Mouse (Mus musculus) thymus, postnatal 14 days (tissue): Measurements from ENCODE around the gene Ttbk1.

Experiments used
- DNase-seq: peaks from one replicate; pipeline ENCODE4 v3.0.0; 2021

The Ttbk1 gene

DNA sequence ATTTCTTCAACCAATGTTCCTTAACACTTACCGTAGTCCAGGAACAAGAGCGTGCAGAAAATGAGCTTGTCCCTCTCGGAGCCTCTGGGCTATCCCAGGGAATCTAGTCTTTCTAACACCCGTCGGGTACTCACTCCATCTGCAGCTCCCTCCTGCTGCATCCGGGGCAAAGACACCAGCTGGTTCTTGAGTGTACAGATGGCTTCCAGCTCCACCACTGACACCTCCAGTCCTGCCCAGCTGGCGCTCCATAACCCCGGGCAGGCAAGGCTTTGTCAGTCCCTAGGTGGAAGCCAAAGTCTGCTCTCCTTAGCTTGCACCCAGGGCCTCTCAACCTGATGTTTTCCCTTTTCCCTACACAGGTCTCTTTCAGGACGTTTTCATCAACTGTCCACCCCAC lies 19.6 kb downstream of the Ttbk1 start:
- DNase-seq, result no peak

GRCm38 (mm10) chr17:46462226-46462625 lies 25.2 kb downstream of the Ttbk1 start:
- no peak for DNase-seq

- DNase-seq, result no peak
Observed at GRCm38 (mm10) chr17:46461347-46461746, 26.1 kb downstream of the Ttbk1 start.

- DNase-seq, result peak; percentile 65
Observed at GRCm38 (mm10) chr17:46460673-46461072, 26.8 kb downstream of the Ttbk1 start.

GRCm38 (mm10) chr17:46458439-46458838 lies 29.0 kb downstream of the Ttbk1 start:
- no peak for DNase-seq

DNA sequence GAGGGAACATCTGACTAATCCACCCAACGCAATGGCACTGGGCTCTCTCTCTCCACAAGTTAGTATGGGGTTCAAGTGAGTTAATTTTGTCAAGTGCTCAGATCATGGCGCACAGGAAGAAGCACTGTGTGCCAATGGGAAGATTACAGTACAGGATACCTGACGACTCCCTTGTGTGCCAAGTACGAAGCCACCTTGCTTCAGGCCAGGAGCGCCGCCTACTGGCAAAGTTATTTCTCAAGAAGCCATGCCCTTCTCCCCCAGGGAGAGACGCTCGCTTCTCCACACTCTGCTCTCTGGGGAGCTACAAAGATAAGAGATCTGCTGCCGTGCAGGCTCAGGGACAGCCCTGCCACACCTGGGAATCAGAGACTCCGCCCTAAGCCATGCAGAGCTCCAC lies 29.7 kb downstream of the Ttbk1 start:
- DNase-seq, result peak; percentile 67

DNA sequence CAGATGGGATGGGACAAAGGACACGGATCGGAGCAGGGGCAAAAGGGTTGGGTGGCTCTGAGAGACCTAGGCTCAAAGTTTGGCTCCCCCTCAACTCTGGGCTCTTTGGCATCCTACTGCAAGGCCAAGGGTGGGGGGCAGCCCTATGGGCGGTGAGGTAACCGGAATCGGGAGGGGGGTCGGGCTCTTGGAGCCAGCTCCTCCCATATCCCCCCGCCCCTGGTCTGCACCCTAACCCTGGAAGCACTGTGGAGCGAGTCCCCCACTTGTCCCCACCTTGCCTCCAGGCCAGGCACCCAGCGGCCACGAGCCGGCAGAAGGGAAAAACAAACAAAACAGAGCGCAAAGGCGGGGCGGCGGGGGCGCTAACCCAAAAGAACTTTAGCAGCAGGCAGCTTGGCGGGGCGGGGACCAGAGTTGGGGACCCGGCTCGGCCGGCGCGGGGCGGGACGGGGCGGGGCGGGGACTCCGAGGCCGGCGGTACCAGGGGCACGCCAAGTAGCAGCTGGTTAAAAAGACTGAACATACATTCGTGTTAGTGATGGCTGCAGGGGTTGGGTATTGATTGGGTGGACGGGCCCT lies 32.3 kb downstream of the Ttbk1 start:
- peak; percentile 49 for DNase-seq

- no peak for DNase-seq
Observed at GRCm38 (mm10) chr17:46454539-46454938, 32.9 kb downstream of the Ttbk1 start.

DNA sequence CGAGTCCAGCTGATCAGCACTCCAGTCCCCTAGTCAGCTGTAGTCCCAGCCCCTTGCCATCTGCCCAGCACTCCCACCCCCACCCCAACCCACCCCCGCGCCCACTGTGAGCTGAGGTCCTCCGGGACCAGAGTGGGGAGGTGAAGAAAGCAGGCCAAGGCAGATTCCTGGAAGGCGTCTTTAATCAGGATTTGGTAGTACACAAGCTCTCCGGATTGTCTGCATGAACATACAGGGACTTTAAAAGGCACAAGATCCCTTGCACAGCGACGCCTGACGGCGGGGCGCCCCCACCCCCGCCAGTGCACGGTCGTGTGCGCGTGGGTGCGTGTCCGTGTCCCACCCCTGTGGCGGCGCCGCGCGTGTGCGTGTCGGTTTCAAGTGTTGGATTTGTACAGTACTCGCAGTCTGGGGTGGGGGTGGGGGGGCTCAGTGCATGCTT lies 33.5 kb downstream of the Ttbk1 start:
- no peak for DNase-seq

- DNase-seq, result no peak
Observed at GRCm38 (mm10) chr17:46453302-46453948, 34.0 kb downstream of the Ttbk1 start.

DNA sequence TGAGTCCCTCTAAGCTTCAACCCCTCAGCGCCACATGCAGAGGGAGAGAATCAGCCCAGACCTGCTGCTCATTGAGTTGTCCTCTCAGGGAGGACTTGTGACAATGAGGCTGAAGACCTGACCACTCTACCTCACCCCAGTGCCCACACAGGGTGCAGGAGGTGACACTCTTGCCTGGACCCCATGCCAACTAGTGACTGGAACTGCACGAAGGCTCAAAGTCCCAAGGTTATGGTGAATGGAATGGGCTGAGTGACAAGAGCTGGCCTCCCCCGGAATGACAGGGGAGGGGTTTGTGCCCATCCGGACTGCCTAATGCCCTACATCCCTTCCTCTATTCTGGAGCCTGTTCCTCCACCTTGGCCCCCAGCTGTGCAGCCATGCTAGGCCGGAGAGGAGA lies 34.8 kb downstream of the Ttbk1 start:
- no peak for DNase-seq

DNA sequence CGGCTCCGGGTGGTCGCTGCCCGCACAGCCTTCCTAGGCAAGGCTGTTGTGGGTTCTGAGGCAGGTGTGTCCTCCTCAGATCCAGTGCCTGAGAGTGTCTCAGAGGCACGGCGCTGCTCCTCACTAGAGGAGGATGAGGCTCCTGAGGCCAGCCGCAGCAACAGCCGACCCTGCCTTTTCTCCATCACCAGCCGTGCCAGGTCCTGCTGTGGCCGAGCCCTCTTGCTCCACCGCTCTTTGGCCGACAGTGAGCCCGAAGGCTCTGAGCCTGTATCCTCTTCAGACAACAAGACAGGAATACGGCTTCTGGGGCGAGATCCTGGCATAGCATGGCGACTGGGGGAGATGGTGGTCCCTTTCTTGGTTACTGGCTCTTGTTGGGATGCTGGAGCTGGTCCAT lies 41.2 kb downstream of the Ttbk1 start:
- DNase-seq, result no peak

- no peak for DNase-seq
Observed at GRCm38 (mm10) chr17:46444839-46445579, 42.5 kb downstream of the Ttbk1 start.

- no peak for DNase-seq
Observed at GRCm38 (mm10) chr17:46439176-46439575, 48.3 kb downstream of the Ttbk1 start.

- no peak for DNase-seq
Observed at GRCm38 (mm10) chr17:46438298-46438873, 49.1 kb downstream of the Ttbk1 start, which contains the start of gene Slc22a7. Gene Slc22a7 (minus strand): TSS chr17:46438457.

DNA sequence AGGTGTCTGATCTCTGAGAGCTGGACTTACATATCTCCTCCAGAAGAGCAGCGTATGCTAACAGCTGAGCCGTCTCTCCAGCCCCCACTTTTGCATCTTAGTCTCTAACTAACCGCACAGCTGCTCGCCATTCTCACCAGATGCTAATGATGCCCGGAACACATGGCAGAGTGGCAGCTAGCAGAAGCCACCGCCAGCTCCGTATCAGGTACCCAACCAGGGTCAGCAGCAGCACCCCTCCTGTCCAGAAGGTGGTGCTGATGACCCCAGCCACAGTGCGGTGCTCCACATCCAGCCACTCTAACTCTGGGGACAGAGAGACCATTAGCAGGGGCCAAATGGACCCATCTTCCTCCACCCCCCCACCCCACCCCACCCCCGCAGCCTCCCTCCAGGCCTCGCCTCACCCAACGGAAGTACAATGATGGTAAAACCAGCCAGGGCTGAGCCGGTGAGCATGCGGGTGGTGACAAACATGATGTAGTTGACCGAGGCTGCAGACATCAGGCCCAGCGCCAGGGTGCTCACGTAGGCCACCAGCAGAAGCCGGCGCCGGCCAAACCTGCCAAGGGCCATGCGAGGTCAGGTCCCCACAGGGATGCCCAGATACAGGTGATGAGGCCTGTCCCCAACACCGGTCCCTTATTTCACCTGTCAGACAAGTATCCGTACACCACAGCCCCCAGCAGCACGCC lies 50.7 kb downstream of the Ttbk1 start:
- DNase-seq, result peak; percentile 48

DNA sequence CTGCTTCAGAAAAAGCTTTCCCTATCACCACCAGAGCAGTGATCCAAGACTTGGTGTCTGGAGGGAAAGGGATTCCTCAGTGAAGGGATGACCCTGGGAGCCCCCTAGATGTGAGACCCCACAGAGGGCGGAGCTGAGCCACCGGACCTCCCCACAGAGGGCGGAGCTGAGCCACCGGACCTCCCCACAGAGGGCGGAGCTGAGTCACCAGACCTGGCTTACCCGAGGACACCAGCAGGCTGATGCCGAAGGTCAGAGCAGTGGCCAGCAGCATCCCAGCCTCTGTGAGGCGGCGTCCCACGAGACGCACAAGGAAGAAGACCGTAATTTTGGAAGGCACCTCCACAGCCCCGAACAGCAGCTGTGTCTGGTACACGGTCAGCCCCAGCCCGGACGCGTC lies 53.8 kb downstream of the Ttbk1 start:
- no peak for DNase-seq

- DNase-seq, result no peak
Observed at GRCm38 (mm10) chr17:46428761-46429414, 58.6 kb downstream of the Ttbk1 start, which contains the start of gene Crip3. Gene Crip3 (plus strand): TSS chr17:46428926.

GRCm38 (mm10) chr17:46426496-46426895 lies 61.0 kb downstream of the Ttbk1 start:
- DNase-seq, result no peak

DNA sequence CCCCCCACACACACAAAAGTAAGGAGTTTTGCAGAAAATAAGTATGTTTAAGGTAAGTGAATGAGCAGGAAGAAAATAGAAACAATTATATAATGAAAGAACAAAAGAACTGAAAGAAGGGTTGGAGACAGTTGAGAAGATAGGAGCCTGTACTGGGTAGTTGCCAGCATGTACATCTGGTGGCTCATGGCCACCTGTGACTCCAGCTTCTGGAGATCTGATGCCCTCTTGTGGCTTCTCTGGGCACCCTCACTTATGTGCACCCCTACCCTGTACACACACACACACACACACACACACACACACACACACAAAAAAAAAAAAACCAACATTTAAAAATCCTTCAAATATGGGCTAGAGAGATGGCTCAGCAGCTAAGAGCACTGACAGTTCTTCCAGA lies 67.8 kb downstream of the Ttbk1 start:
- DNase-seq, result no peak

DNA sequence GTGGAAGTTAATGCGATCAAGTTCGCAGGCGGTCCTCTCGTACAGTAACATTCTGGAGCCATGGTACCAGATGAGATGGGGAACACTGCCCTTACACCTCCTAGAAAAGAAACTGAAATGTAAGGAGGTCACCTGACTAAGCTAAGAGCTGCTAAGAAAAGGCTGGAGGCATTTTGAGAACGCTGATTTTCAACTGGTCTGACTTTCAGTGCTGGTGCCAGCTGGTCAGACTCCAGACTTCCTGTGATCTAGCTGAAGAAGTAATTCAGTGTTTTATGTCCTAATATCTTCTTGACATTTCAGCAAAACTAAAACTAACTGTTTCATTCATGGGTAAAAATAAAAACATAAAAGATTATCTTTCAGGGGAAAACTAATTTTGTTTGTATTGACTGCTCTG lies 68.8 kb downstream of the Ttbk1 start:
- DNase-seq, result no peak

GRCm38 (mm10) chr17:46408478-46408877 lies 79.0 kb downstream of the Ttbk1 start:
- DNase-seq, result no peak

DNA sequence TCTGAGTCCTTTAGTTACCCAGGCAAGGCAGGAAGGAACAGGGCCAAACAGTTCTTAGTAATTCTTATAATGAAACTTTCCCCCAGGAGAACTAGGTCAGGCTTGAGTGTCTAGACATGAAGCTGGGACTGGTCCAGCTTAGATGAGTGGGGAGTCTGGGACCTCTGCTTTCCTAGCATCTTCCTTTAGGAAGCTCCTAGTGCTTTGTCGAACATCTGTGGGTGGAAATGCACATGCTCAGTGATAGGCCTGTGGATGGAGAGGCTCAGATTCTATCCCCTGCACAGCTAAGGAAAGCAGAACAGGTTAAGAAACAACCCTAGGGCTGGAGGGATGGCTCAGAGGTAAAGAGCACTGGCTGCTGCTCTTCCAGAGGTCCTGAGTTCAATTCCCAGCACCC lies 92.8 kb downstream of the Ttbk1 start:
- DNase-seq, result no peak
